Mouse (Mus musculus) olfactory bulb, adult 2 months (tissue): Measurements from ENCODE around the gene Vill.

Source experiments
- CTCF ChIP-seq: fragments of 200-500 bp; IDR thresholded peaks from 2 replicates; pipeline ENCODE4 v1.5.1; 2012; ENCODE audit warnings: low read depth, mild to moderate bottlenecking, low read length, moderate library complexity; ENCODE audit not compliant: insufficient read depth
- POLR2A ChIP-seq: fragments of 200-500 bp; IDR thresholded peaks from 2 replicates; pipeline ENCODE4 v1.6.1; 2012; ENCODE audit warnings: mild to moderate bottlenecking, low read depth, low read length, moderate library complexity; ENCODE audit not compliant: insufficient read depth

GRCm38 (mm10) chr9:119083966-119084365 is 31.4 kb downstream of the Vill start:
- no peak for TF ChIP-seq CTCF
- TF ChIP-seq POLR2A, result no peak
